In genomic region chr12:8674377-8674864, GRCm38 (mm10) we compare ENCODE assay signal across 8 mouse cellular contexts. TPM values are rescaled to one million over a fixed set of nuclear protein-coding genes. Genes with fewer than 3 reads are reported as not detected.
DNase-seq lines count a peak whose midpoint lies in the region; ATAC-seq lines count a peak whose summit lies in the region.

No protein-coding gene starts in this region.

- H3K27ac ChIP-seq in forebrain, embryonic 12.5 days: peak overlapping the region; percentile 99
- H3K27ac ChIP-seq in hindbrain, embryonic 11.5 days (ENCODE audit: low read depth, low read length): peak overlapping the region; percentile 98
- H3K27ac ChIP-seq in limb, embryonic 10.5 days: peak overlapping the region; percentile 100

- peak overlapping the region; percentile 97 for H3K9ac ChIP-seq in forebrain, embryonic 12.5 days
- H3K9ac ChIP-seq in hindbrain, embryonic 11.5 days (ENCODE audit: low read depth, low read length): peak overlapping the region; percentile 99

- H3K4me2 ChIP-seq in forebrain, embryonic 12.5 days: peak overlapping the region; percentile 71
- peak overlapping the region; percentile 80 for H3K4me2 ChIP-seq in hindbrain, embryonic 11.5 days (replicated peaks; ENCODE audit: low read depth, low read length)

- no peaks in the 10 kb centered on the region for H3K36me3 ChIP-seq in forebrain, embryonic 12.5 days (replicated peaks)
- H3K36me3 ChIP-seq in hindbrain, embryonic 11.5 days (ENCODE audit: control insufficient read depth, insufficient read depth, low read length): no peaks in the 10 kb centered on the region
- H3K36me3 ChIP-seq in limb, embryonic 10.5 days: peaks cover 12% of the 10 kb centered on the region; the same call in 1 of the 2 replicates

- 0% methylated on average over 50 of the region's 62 CpGs for WGBS in forebrain, embryonic 12.5 days
- WGBS in hindbrain, embryonic 11.5 days: under 1% methylated on average over 25 of the region's 62 CpGs
- under 1% methylated on average over 30 of the region's 62 CpGs for WGBS in limb, embryonic 10.5 days

- no peaks in the 10 kb centered on the region for H3K27me3 ChIP-seq in forebrain, embryonic 12.5 days
- H3K27me3 ChIP-seq in hindbrain, embryonic 11.5 days (ENCODE audit: control insufficient read depth, insufficient read depth, low read length): no peaks in the 10 kb centered on the region
- H3K27me3 ChIP-seq in limb, embryonic 10.5 days (ENCODE audit: low read depth, poor library complexity, severe bottlenecking): no peaks in the 10 kb centered on the region

- peak overlapping the region; percentile 94 for H3K4me3 ChIP-seq in forebrain, embryonic 12.5 days (replicated peaks)
- H3K4me3 ChIP-seq in hindbrain, embryonic 11.5 days (ENCODE audit: low read depth, low read length): peak overlapping the region; percentile 97
- H3K4me3 ChIP-seq in limb, embryonic 10.5 days: peak overlapping the region; percentile 94

- peak; percentile 83 for ATAC-seq in forebrain, embryonic 12.5 days (ENCODE audit: low FRiP score)
- ATAC-seq in hindbrain, embryonic 11.5 days (ENCODE audit: low FRiP score): peak; percentile 87
- 0 out of 2 replicates have a peak, but pooled peaks have one; percentile 12 for ATAC-seq in megakaryocyte-erythroid progenitor cell, adult 5-6 weeks (replicated peaks; ENCODE audit: low FRiP score, low TSS enrichment, poor library complexity, severe bottlenecking)

- DNase-seq in cerebellum, adult 11-12 months: peak; percentile 72
- DNase-seq in cerebellum, postnatal 36 days: no peak
- DNase-seq in adrenal gland, postnatal 25 days: peak; percentile 62
- peak; percentile 83 for DNase-seq in hindbrain, embryonic 11.5 days (ENCODE audit: low spot score)
- DNase-seq in limb, embryonic 10.5 days (ENCODE audit: low spot score): peak; percentile 84
- DNase-seq in spleen, adult 18-20 months: peak; percentile 62 to 71

- H3K4me1 ChIP-seq in forebrain, embryonic 12.5 days: peaks cover 25% of the 10 kb centered on the region
- H3K4me1 ChIP-seq in hindbrain, embryonic 11.5 days (replicated peaks; ENCODE audit: control insufficient read depth, insufficient read depth, low read length): no peaks in the 10 kb centered on the region
- peaks cover 19% of the 10 kb centered on the region for H3K4me1 ChIP-seq in limb, embryonic 10.5 days

- peaks cover 10% of the 10 kb centered on the region; the same call in 1 of the 2 replicates for H3K9me3 ChIP-seq in forebrain, embryonic 12.5 days
- no peaks in the 10 kb centered on the region for H3K9me3 ChIP-seq in hindbrain, embryonic 11.5 days (ENCODE audit: control insufficient read depth, low read length)
- H3K9me3 ChIP-seq in limb, embryonic 10.5 days (replicated peaks): no peaks in the 10 kb centered on the region

RNA-seq across cellular contexts. Expression of gene Pum2, which starts 0.5 kb away (rescaled TPM):
- total RNA-seq in adrenal gland, postnatal 25 days (2021): 119 and 159 TPM in 2 replicates
- 94.6 and 97.9 TPM in 2 replicates for polyA plus RNA-seq in forebrain, embryonic 12.5 days (2016; fragmentation: Nextera tagmentation; extraction: Ambion mirVana)
- polyA plus RNA-seq in hindbrain, embryonic 11.5 days (2014; fragmentation: Nextera tagmentation; extraction: Ambion mirVana): 68.2 and 70.2 TPM in 2 replicates
- 58.4 and 65.6 TPM in 2 replicates for polyA plus RNA-seq in limb, embryonic 10.5 days (2016; fragmentation: Nextera tagmentation; extraction: Ambion mirVana)
- 111 and 154 TPM in 2 replicates for total RNA-seq in megakaryocyte-erythroid progenitor cell, adult 5-6 weeks (2014; fragmentation: Nextera tagmentation)
- total RNA-seq in megakaryocyte-erythroid progenitor cell, adult 5-6 weeks (2017): 109 and 153 TPM in 2 replicates

Comparison
In these comparisons a context has a peak if more than half of its experiments do, and no peak if none do; other contexts are left out.
1. DNase-seq: peak in cerebellum, adult 11-12 months (single experiment), adrenal gland, postnatal 25 days (single experiment), hindbrain, embryonic 11.5 days (single experiment), limb, embryonic 10.5 days (single experiment) and spleen, adult 18-20 months (2 of 2); none in cerebellum, postnatal 36 days (0 of 2).
2. ATAC-seq: peak in every context shown above with its lines; median percentile 87 in hindbrain, embryonic 11.5 days; 83 in forebrain, embryonic 12.5 days; 12 in megakaryocyte-erythroid progenitor cell, adult 5-6 weeks.
3. Peak in every context shown above with its lines, with median percentiles within 50 percentile points of each other: H3K27ac ChIP-seq and H3K4me3 ChIP-seq.